Mouse (Mus musculus): Measurements from ENCODE around the gene Tead1. TPM values are rescaled to one million over a fixed set of nuclear protein-coding genes. Genes with fewer than 3 reads are reported as not detected.

Gene Tead1
- total RNA-seq, 2 experiments from 2014 or later: not detected

DNA sequence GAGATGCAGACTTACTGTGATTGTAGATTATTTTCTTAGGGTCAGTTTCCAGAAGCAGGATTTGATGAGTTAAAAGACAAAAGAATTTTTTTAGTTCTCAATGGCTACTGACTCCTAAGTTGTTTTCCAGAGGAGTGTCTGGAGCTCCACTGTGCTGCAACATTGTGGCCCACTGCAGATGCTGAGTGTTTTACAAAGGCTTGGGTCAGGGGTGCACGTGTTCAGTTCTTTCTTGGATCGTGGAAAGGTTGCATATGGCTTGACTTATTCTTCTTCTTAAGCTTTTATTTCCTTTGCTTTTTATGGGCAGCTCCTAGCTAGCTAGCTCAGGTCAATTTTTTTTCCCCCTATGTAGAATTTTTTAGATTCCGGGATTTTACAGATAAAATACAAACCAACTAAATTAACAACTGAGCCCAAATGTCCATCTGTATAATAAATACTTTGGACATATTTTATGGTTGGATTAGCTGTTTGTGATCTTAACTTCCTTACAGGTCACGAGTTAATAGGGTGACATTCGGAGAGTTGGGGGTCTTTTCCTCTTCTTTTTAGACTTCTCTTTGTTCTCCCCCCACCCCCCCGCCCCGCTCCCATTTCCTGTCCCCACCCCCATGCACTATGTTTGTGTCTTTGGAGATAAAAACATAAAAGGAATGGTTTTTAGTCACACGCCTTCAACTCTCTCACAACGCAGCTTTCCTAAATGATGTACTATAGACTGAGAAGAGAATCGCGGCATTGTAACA lies 40.5 kb downstream of the Tead1 start:
- ATAC-seq (replicated peaks; ENCODE audit: low FRiP score, poor library complexity, severe bottlenecking): no peak

DNA sequence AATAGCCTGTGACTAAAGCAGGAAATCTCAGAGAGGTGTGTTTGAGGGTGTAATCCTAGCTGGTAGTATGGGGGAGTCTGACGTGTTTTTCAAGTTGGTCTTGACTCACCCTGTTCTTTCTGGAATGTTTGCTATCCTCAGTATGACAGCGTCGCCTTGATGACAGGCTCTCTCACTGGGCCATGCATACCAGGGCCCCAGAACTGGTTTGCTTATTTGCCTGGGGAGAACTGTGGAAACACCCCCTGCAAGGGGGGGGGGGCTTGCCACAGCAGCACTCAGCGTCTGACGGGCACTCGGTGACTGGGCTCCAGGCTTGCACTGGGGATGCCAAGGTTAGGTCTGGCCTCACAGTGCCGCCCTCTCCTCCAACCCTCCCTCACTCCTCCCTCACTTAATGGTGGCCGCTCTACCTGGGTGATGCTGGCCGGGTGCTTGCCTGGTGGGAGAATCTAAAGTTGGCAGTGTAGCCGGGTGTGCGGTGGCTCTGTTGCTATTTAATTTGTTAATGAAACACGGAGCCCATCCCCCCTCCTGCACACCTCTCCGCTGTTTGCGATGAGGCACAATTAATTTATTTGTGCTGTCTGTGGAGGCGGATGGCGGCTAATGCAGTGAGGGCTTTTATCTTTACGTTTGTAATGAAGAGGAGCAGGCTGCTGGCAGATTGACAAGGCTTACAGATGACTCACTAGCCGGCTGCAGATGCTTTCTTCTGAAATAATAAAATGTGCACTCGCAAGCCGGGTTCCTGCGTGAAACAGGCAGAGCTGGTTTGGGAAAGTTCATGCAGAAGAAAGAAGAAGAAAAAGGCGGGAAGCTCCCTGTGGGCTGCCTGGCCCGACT lies 41.2 kb downstream of the Tead1 start:
- no peak for ATAC-seq (replicated peaks; ENCODE audit: low FRiP score, poor library complexity, severe bottlenecking)

DNA sequence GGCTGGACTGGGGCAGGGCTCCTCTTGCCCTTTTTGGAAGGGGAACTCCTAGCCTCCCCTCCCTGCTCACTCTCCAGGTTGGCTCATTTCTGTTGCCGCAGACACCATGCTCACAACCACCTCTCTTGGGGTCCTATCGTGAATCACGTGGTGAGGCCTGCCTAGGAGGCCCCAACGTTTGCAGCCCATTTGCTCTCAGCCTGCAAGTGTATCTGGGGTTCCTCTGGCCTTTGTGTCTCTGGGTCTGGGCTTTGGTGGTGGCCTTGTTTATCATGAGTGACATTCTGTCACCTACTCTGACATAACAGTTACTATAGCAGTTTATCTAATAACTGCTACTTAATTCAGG lies 41.8 kb downstream of the Tead1 start:
- ATAC-seq (replicated peaks; ENCODE audit: low FRiP score, poor library complexity, severe bottlenecking): no peak

DNA sequence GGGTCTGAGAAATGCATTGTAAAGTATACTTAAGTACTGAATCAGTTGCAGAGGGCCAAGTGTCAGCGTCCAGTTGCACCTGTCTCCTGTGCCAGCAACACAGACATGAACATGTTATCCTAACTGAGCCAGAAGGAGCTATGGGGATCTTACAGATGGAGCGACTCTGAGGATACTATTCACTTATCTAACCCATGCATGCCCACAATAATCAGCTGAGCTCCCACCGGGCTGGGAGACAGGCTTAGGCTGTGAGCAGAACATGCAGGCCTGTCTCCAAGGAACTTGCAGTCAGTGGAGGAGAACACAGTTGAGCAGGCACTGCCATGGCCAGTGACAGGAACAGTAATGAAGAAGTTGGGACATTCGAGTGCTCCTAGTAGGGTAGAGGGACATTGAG lies 42.7 kb downstream of the Tead1 start:
- ATAC-seq (replicated peaks; ENCODE audit: low FRiP score, poor library complexity, severe bottlenecking): no peak

DNA sequence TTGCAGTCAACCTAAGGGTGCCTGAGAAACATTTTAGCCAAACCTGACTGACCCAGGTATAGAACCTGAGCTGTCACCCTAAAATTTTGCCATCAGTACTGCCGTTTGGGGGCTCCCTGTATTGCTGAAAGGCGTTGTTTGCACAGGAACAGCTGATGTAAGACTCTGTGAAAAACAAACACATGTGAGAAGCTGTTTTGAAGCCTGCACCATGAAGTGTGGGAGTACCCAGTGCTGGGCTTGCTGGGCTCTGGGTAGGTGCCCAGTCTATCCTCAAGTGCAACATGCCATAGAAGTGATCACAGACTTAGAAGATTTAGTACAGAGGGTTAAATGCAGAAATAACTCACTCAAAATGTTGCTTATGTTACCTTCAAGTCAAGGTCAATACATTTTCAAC lies 49.3 kb downstream of the Tead1 start:
- ATAC-seq (replicated peaks; ENCODE audit: low FRiP score, poor library complexity, severe bottlenecking): no peak

DNA sequence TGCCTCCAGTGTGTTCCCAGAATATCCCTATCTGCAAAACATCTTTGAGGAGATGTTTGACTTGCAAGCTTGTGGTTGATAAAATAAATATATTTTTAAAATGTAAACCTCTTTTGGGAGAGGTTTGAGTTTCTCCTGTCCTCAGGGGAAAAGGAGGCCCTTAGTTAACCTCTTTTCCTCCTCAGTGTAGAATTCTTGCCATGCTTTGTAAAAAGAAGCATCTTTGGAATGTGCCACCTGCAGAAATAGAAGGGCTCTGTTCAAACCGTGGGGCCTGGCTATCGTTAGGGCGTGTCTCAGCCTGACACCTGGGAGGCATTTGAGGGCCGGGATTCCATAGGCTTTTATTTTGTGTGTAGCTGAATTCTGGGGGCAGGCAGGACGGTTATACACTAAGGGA lies 51.1 kb downstream of the Tead1 start:
- no peak for ATAC-seq (replicated peaks; ENCODE audit: low FRiP score, poor library complexity, severe bottlenecking)

DNA sequence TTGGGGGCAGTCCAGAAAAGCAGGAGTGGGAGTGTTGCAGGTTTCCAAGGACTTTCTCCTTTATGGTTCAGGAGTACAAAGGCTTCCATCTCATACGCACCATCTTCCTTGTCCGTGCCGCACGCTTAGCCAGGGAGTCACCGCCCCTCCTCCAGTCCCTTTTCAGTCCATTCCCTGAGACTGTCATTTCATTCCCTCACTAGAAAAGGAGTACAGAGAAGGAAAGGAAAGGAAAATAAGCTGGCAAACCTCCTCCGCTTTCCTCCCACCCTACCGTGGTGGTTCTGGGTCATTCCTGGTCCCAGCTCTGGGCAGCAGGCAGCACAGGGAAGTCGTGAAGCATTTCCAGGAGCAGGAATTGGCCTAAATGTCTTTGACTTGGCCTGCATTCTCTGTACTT lies 52.5 kb downstream of the Tead1 start:
- no peak for ATAC-seq (replicated peaks; ENCODE audit: low FRiP score, poor library complexity, severe bottlenecking)

DNA sequence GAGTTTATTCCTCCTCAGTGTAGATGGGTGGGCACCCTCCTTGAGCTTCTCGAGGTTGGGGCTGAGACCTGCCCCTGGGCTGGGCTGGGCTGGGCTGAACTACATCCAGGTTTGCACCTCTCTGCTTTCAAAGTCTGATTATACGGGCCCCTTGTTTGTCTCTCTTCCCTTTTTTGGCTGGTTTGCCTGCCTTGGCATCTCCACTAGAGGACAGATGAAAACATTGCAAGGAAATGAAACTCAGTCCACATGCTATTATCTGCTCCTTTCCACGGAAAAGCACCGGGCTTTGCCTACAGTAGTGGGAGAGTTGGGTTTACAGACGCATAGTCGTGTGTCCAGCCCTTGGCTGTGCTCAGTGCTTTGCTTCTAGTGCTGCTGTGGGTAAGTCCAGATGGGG lies 60.1 kb downstream of the Tead1 start:
- no peak for ATAC-seq (replicated peaks; ENCODE audit: low FRiP score, poor library complexity, severe bottlenecking)

DNA sequence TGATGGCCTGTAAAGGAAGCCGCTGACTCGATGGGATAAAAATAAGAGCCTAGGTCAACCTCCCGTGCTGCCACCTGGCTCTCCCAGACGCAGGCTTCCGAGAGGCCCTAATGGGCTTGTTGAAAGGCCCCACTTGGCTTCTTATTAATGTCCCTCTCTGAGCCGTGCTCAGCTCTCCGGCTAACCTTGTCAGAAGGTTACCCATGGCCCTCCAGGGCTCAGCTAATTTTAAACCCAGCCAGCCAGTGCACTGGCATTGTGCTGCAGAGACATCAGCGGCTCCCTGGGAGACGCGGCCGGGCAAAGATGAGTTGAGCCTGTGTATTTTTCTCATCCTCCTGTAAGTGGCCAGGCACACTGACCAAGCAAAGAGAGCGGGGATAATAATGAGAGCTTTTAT lies 62.7 kb downstream of the Tead1 start:
- no peak for ATAC-seq (replicated peaks; ENCODE audit: low FRiP score, poor library complexity, severe bottlenecking)

DNA sequence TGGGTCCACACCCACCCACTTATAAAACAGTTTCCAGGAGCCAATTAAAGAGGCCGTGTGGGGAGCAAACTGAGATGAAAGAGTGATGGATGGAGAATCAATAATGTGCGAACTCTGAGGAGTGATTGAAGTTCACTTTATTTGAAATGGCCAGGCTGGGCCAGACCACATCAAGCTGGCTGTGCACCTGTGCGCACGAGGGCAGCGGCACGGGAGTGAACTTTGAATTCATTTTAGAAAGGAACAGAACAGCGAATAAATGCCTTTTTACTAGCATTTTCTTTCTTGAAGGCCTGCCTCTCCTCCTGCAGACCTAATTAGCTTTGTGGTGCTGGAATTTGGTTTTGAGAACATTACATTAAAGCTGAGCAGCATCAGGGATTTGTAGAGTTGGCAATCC lies 63.9 kb downstream of the Tead1 start:
- no peak for ATAC-seq (replicated peaks; ENCODE audit: low FRiP score, poor library complexity, severe bottlenecking)

DNA sequence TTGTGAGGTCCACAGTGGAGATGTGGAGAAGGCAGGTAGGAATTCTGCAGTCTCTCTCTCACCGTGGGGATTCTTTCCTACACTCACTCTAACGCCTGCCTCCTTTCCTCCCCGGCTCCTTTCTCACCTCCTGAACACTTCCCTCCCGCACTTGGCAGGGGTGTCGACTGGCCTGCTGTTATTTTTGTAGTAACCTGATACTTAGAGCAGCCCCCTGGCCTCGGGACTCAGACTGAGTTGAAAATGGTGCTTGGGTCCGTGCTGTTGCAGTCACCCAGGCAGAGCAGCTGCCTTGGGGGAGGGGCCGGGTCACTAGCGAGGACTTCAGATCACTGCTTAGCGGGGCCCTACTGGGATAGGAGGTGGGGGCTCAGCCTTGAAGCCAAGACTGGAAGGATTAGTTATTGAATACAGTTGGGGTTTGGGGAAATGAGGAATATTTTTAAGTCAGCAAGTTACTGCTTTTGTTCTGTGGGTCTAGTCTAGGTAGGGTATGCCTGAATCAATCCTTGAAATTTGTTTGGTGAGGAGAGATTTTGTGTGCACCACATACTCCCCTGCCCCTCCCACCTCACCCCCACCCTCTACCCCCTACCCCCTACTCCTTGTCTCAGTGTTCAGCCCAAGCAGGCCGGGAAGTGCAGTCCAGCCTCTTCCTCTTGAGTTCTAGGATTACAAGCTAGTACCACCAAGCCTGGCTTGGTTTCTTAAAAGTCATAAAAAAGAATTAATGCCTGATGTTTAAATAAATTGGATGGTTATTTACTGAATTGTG lies 64.7 kb downstream of the Tead1 start:
- ATAC-seq (replicated peaks; ENCODE audit: low FRiP score, poor library complexity, severe bottlenecking): no peak

DNA sequence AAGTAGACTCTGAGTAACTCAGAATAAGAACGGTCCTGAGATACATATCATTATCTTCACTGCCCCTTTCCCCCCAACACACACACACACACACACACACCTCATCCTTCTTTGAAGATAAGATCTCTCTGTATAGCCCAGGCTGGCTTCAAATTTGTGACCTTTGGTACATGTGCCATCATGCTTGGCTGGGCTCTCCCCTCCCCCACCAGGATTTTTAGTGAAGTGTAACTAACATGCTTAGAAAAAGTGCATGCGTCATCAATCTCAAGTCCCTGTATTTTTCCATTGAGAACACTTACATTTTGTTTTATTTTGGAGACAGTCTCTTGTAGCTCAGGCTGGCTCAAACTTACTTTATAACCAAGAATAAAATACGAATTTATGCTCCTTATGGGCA lies 68.1 kb downstream of the Tead1 start:
- ATAC-seq (replicated peaks; ENCODE audit: low FRiP score, poor library complexity, severe bottlenecking): no peak

DNA sequence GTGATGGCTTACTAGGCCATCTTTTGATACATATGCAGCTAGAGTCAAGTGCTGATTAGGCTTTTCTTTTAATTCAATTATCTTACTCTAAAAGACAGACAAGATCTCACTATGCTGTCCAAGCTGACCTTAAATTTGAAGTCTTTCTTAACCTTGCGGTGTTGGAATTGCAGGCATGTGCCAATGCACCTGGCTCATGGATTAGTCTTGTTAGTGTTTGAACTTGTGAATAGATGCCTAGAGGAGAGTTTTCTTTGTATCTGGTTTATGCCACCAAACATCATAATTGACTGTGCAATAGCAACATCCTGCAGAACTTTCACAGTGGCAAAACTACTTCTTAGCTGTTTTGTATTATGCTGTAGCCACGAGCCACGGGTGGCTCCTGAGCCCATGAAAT lies 68.7 kb downstream of the Tead1 start:
- ATAC-seq (replicated peaks; ENCODE audit: low FRiP score, poor library complexity, severe bottlenecking): no peak

DNA sequence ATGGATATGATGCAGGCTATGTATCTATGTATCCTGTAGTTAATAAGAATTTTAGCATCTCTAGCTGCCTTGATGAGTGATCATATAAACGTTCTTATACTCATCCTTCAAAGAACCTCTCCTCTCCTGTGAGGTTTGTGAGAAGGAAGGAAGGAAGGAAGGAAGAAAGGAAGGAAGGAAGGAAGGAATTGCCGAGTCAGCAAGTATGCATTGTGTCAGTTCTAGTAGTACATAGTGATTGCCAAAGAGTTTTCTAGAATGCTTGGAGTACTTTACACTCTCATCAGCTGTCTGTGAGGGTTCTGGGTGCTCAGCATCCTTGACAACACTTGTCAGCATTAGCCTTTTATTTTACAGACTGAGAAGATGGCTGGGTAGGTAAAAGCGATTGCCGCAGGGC lies 69.2 kb downstream of the Tead1 start:
- no peak for ATAC-seq (replicated peaks; ENCODE audit: low FRiP score, poor library complexity, severe bottlenecking)

DNA sequence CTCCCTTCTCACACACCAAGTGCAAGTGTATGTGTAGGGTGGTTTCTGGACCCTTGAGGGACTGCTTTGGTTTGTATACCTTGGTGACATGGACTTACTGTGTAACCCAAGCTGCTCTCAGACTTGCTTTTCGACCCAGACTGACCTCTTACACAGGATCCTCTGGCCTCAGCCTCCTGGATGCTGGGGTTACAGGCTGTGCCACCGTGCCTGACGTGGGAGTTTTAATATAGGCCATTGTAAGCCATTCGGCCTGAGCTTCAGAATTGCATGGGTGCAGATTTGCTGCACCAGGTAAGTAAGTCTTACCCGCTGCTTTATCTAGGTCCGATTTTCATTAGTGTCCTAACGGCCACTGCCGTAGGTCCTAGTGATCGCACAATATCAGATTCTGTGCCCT lies 71.0 kb downstream of the Tead1 start:
- no peak for ATAC-seq (replicated peaks; ENCODE audit: low FRiP score, poor library complexity, severe bottlenecking)

DNA sequence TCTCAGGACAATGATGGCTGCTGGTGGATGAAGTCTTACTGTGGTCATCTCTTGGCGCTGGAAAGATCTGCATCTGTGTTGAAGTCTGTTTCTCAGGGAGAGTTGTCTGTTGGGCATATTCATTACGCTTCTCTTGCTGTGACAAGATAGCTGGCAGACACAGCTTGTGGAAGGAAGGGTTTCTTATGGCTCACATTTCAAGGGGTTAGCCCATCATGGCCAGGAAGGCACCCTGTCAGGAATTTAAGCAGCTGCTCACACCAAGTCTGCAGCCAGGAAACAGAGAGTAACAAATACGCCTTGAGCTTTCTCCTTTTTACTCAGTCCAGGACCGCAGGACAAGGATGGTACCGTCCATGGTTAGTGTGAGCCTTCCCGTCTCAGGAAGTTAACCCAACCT lies 73.2 kb downstream of the Tead1 start:
- no peak for ATAC-seq (replicated peaks; ENCODE audit: low FRiP score, poor library complexity, severe bottlenecking)

DNA sequence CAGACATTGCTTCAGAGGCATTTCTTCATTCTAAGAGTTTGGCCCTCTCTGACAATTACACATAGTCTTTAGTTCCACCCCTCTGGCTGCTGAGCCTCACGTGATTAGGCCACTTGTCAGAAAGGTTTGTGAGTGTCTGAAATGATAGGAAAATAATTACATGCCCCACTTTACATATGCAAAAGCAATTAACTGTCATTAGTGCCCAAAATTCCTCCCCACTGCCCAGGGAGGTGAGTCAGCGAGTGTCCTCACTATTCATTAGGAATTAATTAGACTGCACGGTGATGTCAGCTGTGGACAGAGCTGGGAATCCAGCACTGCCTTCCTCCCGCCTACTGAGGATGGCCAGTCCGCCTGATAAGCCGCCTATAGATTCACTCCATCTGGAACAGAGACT lies 74.2 kb downstream of the Tead1 start:
- ATAC-seq (replicated peaks; ENCODE audit: low FRiP score, poor library complexity, severe bottlenecking): no peak

DNA sequence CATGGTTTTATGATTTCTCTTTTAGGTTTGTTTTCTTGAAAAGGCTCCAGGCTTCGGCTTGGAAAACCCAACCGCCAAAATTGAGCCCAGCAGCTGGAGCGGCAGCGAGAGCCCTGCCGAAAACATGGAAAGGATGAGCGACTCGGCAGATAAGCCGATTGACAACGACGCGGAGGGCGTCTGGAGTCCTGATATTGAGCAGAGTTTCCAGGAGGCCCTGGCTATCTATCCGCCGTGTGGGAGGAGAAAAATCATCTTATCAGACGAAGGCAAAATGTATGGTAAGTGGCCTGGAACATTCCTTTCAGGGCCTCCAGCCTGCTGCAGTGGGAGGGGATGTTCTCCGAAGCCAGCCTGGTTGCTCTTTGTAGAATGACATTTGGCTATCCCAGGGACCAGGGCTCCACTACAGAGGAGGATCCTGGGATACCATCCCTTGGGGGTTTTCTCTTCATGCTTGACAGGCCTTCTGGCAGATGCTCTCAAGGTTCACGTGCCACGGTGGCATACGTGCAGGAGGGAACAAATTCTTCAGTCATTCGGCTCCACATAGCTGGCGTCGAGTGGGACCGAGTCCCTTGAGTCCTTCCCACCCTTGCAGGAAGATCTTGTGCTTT lies 80.3 kb downstream of the Tead1 start:
- no peak for ATAC-seq (replicated peaks; ENCODE audit: low FRiP score, poor library complexity, severe bottlenecking)

DNA sequence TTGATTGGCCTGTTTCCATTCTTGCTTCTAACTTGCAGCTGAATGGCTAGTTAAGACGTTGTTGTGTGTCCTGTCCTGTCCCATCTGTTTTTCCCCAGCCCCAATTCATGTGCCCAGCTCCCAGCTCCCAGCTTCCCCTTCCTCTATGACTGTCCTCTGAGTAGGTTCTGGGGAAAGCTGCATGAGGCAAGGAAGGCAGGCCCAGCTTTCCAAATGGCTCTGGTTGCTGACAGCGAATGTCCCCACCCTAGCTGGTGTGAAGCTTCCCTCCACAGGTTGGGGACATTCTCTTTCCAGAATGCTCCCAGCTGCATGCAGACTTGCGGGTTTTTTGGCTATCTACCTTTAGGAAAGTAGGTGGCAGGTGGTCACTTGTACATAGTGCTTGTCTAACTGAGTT lies 81.2 kb downstream of the Tead1 start:
- ATAC-seq (replicated peaks; ENCODE audit: low FRiP score, poor library complexity, severe bottlenecking): no peak

DNA sequence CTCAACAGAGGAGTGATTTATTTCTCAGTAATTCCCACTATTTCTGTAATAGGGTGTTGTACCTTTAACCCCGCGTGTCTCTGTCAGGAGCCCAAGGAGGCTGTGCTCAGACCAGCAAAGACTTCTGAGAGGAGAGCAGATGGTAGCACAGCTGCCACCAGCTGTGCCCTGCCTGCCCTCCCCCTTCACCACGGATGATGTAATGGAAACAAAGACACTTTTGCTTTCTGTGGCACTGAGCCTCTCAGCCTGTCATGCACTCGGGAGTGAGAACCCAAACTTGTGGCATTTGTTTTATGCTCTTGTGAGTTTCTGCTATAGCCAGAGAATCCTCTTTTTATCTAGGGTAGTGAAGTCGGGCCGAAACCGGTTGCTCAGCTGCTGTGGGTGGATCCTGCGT lies 81.7 kb downstream of the Tead1 start:
- no peak for ATAC-seq (replicated peaks; ENCODE audit: low FRiP score, poor library complexity, severe bottlenecking)
